Mouse (Mus musculus) embryonic fibroblast, embryonic 13.5 days (primary cell): ENCODE results near the gene Sapcd2.

ENCODE experiments used
- CTCF ChIP-seq: IDR thresholded peaks from 2 replicates; pipeline ENCODE4 v1.5.1; 2011; ENCODE audit warnings: mild to moderate bottlenecking, control low read depth, low read length, moderate library complexity, borderline replicate concordance; ENCODE audit not compliant: insufficient read depth
- POLR2A ChIP-seq: IDR thresholded peaks from 2 replicates; pipeline ENCODE4 v1.6.1; 2011; ENCODE audit warnings: low read depth, mild to moderate bottlenecking, control low read depth, low read length, moderate library complexity

- TF ChIP-seq CTCF: no peak
- no peak for TF ChIP-seq POLR2A
These were observed 38.6 kb upstream of the Sapcd2 start for GRCm38 (mm10) chr2:25333569-25333968.
